Mouse (Mus musculus) regulatory T cell (primary cell): ENCODE data around the gene Cebpe.

Source experiments
- in situ Hi-C: fragments of 300-600 bp; cut with MboI, MseI; formaldehyde crosslinking; loops from one replicate; pipeline ENCODE4 v1.15.1; 2025; ENCODE audit warnings: high pct_unique_total_duplicates

Cebpe gene

DNA sequence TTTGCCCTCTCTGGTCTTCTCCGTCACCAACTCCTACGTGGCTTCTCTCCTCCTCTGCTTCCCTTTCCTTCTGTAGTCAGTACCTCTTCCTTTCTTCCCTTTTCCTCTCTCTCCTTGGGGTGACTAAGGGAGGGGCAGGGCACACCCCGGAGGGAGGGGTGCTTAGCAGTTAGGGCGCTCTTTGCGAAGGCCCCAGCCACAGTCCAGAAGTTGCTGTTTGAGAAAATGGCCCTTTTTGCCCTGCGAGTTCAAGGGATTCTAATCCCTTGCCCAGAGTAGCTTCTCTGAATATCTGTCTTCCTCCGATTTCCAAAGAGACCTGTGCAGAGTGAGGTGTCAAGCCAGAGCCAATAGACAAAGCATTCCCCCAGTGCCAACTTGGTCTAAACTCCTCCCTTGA, at the start of gene Cebpe:
Gene Cebpe, minus strand, starts transcription at position 101 of the 400 bp plus-strand sequence.
- in situ Hi-C loops, result loop anchor here (10.0 kb wide), 1 partner anchor 73 kb away; the partner anchor contains the start of gene Slc7a8

GRCm38 (mm10) chr14:54756382-54756781, 44.4 kb upstream of the Cebpe start:
- in situ Hi-C loops, result no loop called here

- in situ Hi-C loops, result no loop called here
These were observed 42.6 kb upstream of the Cebpe start for GRCm38 (mm10) chr14:54754602-54755018.

DNA sequence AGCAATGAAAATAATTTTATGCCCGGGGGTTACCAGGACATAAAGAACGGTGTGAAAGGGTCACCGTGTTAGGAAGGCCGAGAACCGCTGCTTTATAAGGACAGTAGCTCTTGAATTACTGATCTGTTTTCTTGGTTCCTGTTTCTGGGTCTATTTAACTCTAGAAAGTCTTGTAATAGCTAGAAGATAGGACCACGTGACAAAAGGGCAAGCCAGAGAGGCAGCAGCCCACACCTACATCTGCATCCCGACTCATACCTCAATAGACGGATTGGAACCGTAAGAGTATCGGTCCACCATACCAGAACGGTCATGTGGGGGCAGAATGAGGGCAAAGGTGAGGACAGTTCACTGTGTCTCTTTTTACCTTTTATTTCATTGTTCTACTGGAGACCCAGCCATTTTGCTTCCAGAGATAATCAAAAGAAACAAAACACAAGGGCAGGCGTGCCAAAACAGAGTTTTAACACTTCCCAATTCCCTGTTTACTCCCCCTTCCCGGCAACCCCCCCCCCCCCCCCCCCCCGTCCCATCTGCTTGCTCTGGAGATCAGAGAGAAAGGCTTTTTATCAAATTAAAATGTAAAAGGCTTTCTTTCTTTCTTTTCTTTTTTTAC, 42.1 kb upstream of the Cebpe start:
- in situ Hi-C loops, result no loop called here

- in situ Hi-C loops, result no loop called here
These were observed 41.0 kb upstream of the Cebpe start for GRCm38 (mm10) chr14:54752938-54753337.

- in situ Hi-C loops, result no loop called here
These were observed 39.8 kb upstream of the Cebpe start for GRCm38 (mm10) chr14:54751768-54752167.

DNA sequence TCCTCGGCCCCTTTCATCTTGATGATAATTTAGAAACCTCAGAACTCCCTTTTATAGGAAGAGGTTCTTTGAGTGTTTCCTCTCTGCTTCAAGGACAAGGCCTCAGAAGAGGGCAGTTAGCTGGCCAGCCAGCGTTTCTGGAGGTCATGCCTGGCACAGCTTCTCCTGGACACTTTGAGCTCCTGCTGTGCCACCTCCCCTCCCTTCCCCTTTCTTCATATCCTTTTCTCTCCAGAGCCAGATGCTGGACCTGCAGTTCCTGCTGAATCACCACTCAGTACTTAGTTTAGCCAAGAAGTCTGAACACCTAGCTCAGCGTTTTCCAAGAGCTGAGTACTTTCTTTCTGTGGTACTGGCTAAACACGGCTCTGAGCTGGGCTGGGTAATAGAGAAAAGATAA, 37.3 kb upstream of the Cebpe start:
- in situ Hi-C loops, result no loop called here

GRCm38 (mm10) chr14:54747942-54748917, 36.3 kb upstream of the Cebpe start:
- in situ Hi-C loops, result no loop called here

DNA sequence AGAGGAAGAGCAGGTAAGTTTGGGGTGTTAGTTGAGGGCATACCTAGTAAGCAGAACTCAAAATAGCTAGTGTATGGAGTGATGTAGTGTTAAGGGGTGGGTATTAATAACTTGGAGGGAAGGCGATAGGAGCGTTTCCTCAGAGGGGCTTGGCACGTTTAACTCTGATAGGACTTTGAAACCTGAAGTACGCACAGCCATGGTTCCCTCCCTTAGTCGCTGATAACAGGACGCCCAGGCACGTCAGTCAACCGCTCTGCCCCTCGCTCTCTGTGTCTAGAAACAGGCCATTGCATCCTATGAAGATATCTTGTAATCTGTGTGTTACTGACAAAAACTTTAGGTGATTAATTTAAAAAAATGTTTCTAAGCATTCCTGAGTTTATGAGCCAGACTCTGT, 34.1 kb upstream of the Cebpe start:
- in situ Hi-C loops, result no loop called here

DNA sequence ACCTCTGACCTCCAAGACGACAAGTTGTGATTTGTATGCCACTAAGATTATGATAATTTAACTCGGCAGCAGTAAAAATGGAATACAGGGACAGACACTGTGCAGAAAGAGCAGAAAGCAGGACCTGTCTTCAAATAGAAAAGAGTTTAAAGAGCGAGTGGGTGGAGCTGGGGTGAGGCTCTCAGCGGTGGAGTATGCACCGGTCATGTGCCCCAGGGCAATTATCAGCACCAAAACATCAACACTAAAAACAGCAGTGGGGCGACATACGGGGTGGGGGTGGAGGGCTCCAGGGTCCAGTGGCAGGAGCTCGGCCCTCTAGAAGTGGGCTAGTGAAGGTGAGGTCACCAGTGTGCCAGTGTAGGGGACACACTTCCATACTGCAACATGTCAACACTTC, 32.5 kb upstream of the Cebpe start:
- in situ Hi-C loops, result no loop called here

GRCm38 (mm10) chr14:54742375-54742774, 30.4 kb upstream of the Cebpe start:
- in situ Hi-C loops, result no loop called here

- in situ Hi-C loops, result no loop called here
These were observed 29.7 kb upstream of the Cebpe start for GRCm38 (mm10) chr14:54741721-54742120.

- in situ Hi-C loops, result no loop called here
These were observed 25.7 kb upstream of the Cebpe start for GRCm38 (mm10) chr14:54737634-54738033.

DNA sequence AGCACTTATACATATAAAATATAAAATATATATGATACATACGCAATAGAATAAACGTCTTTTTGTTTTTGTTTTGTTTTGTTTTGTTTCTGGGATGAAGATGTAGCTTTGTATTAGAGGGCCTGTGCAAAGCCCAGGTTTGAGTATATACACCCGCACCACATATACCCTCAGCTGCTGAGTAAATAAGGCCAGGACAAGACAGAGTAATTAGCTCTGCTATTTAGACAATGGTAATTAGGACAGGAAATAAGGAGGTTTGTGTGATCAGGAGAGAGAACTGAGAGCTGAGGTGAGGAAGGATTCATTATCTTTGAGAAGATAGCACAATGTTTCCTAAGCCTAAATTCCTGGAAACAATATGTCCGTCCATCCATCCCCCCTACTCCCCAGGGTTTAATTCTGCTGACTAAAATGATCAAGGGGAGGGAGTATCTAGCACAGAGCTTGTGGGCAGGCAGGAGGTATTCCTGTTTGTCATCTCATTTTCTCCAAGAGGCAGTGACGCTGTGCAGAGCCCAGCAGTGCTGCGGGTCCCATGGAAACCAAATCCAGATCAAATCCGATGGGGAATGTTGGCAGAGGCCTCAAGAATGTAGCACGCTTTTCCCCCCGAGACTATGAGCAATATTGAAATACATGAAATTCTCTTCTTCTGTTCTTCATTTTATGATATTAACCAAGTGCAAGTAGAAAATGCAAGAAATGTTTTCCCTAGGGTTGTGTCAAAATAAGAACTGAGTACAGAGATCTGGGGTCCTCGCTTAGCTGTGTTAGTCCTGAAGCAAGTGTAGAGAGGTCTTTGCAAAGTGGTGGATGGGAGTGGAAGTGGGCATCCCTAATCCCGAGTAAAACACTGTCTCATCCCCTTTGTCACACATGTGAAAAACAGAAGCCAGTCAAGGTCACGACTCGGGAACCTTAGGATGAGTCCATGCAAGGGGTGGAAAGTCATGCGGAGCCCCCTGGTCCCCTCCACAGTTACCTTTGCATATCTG, 24.9 kb upstream of the Cebpe start:
- in situ Hi-C loops, result no loop called here

GRCm38 (mm10) chr14:54735221-54735620, 23.2 kb upstream of the Cebpe start:
- in situ Hi-C loops, result no loop called here

GRCm38 (mm10) chr14:54734004-54734403, 22.0 kb upstream of the Cebpe start:
- in situ Hi-C loops, result no loop called here

- in situ Hi-C loops, result no loop called here
These were observed 20.2 kb upstream of the Cebpe start for GRCm38 (mm10) chr14:54732206-54732605.

DNA sequence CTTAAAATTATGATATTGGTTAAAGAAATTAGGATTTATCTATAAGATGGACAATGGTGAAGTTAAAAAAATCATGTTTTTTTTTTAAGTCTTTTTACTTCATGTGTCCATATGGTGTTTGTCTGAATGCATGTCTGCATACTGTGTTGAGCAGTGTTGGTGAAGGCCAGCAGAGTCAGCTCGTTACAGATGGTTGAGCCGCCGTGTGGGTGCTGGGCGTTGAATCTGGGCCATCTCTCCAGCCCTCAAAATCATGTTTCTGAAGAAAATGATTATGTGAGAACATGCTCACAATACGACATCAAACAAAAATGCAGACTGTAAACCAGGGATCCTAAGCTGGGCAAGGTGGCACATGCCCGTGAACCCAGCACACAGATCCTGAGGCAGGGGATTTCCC, 18.3 kb upstream of the Cebpe start:
- in situ Hi-C loops, result no loop called here

- in situ Hi-C loops, result no loop called here
These were observed 17.1 kb upstream of the Cebpe start for GRCm38 (mm10) chr14:54728823-54729653.

GRCm38 (mm10) chr14:54727565-54727964, 15.6 kb upstream of the Cebpe start:
- in situ Hi-C loops, result no loop called here

- in situ Hi-C loops, result no loop called here
These were observed 12.1 kb upstream of the Cebpe start for GRCm38 (mm10) chr14:54724049-54724448.
